Mouse (Mus musculus) embryonic facial prominence, embryonic 14.5 days (tissue): ENCODE results near the gene Cdca4. TPM values are rescaled to one million over a fixed set of nuclear protein-coding genes. Genes with fewer than 3 reads are reported as not detected.
"Not testable (repeated sequence)": the region's sequence is repeated elsewhere in the genome, so short reads cannot be mapped to it uniquely, and the experiment has no call there.

Source experiments
- ATAC-seq: fragments of 200-750 bp; cut with Nextera tagmentation; 2 replicates; pipeline ENCODE4 v1.8.0; 2017; ENCODE audit warnings: low read depth, moderate number of reproducible peaks, moderate TSS enrichment
- DNase-seq: peaks from one replicate; pipeline ENCODE4 v3.0.0-alpha.2; 2015; ENCODE audit warnings: low spot score
- H3K27ac ChIP-seq: fragments of 300-500 bp; sonication (generic); replicated peaks from 2 replicates; pipeline ENCODE4 v1.5.1; 2014; ENCODE audit warnings: low read depth, mild to moderate bottlenecking, low read length, moderate library complexity
- H3K27me3 ChIP-seq: fragments of 300-500 bp; sonication (generic); replicated peaks from 2 replicates; pipeline ENCODE4 v1.6.1; 2014; ENCODE audit warnings: low read length; ENCODE audit not compliant: control insufficient read depth, insufficient read depth
- H3K36me3 ChIP-seq: fragments of 300-500 bp; sonication (generic); 2 replicates; pipeline ENCODE4 v1.6.1; 2014; ENCODE audit warnings: low read length, mixed read lengths; ENCODE audit not compliant: control insufficient read depth, insufficient read depth
- H3K4me1 ChIP-seq: fragments of 300-500 bp; sonication (generic); 2 replicates; pipeline ENCODE4 v1.6.1; 2014; ENCODE audit warnings: antibody characterized with exemption, low read length; ENCODE audit not compliant: control insufficient read depth, insufficient read depth
- H3K4me2 ChIP-seq: fragments of 300-500 bp; sonication (generic); 2 replicates; pipeline ENCODE4 v1.6.1; 2014; ENCODE audit warnings: low read depth, mild to moderate bottlenecking, low read length, moderate library complexity, mixed read lengths
- H3K4me3 ChIP-seq: fragments of 300-500 bp; sonication (generic); 2 replicates; pipeline ENCODE4 v1.5.1; 2014; ENCODE audit warnings: low read depth, mild to moderate bottlenecking, low read length
- H3K9ac ChIP-seq: fragments of 300-500 bp; sonication (generic); 2 replicates; pipeline ENCODE4 v1.6.1; 2014; ENCODE audit warnings: low read depth, mild to moderate bottlenecking, low read length, moderate library complexity, mixed read lengths
- H3K9me3 ChIP-seq: fragments of 300-500 bp; sonication (generic); 2 replicates; pipeline ENCODE4 v1.6.1; 2016; ENCODE audit warnings: low read length; ENCODE audit not compliant: control insufficient read depth
- WGBS: fragments of 180-500 bp; shearing (Covaris S2); extraction: QIAGEN DNeasy Blood & Tissue Kit; methylation state at CpG from one replicate; pipeline ENCODE4 v1.1.7; 2014; 5-methylcytosine and 5-hydroxymethylcytosine counted together
- polyA plus RNA-seq: library from polyadenylated mRNA; unstranded; fragments of >200 nt; fragmentation: Nextera tagmentation; extraction: Ambion mirVana; gene quantifications from 2 replicates; pipeline ENCODE4 v1.2.1, GENCODE M21; 2014

Cdca4 gene
- polyA plus RNA-seq, 1 experiment from 2014 or later, result 86.2 TPM

GRCm38 (mm10) chr12:112822676-112823075 is 6.5 kb downstream of the Cdca4 start:
- Histone ChIP-seq H3K9ac (no peak overlapping the region), H3K4me1 (peaks cover 11% of the 10 kb centered on the region), H3K4me2 (no peak overlapping the region), H3K9me3 (no peaks in the 10 kb centered on the region), H3K36me3 (peaks cover 74% of the 10 kb centered on the region), H3K4me3 (no peak overlapping the region), H3K27ac (no peak overlapping the region), H3K27me3 (no peaks in the 10 kb centered on the region)
- peak; percentile 54 for DNase-seq
- 0 out of 2 replicates have a peak, but pooled peaks have one; percentile 23 for ATAC-seq
- 69% methylated on average over 2 of the region's 2 CpGs for WGBS

DNA sequence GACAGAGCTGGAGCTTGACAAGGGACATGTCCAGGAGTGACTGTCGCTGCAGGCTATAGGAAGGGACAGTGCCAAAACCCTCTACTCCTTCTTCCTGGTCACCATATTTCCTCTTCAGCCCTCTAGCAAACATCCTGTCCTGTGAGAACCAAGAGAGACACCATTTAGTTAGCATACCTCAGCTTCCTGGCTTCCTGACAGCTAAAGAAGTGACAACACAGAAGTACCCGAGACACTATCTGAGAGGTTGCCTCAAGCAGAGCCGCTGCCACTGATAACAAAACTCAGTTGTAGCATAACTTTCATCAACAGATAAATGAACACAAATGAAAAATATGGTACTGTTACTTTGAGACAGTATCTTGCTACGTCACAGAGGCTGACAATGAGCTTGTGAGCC is 7.2 kb downstream of the Cdca4 start:
- no peak overlapping the region for H3K9ac ChIP-seq
- 83% methylated on average over 4 of the region's 4 CpGs for WGBS
- ATAC-seq, result no peak
- no peaks in the 10 kb centered on the region for H3K9me3 ChIP-seq
- peaks cover 74% of the 10 kb centered on the region for H3K36me3 ChIP-seq
- no peak overlapping the region for H3K27ac ChIP-seq
- H3K4me2 ChIP-seq, result no peak overlapping the region
- H3K27me3 ChIP-seq, result no peaks in the 10 kb centered on the region
- DNase-seq, result no peak
- H3K4me1 ChIP-seq, result peaks cover 4% of the 10 kb centered on the region
- H3K4me3 ChIP-seq, result no peak overlapping the region

- Histone ChIP-seq H3K27ac (no peak overlapping the region), H3K36me3 (peaks cover 67% of the 10 kb centered on the region), H3K4me1 (peaks cover 2% of the 10 kb centered on the region; the same call in 1 of the 2 replicates), H3K9me3 (no peaks in the 10 kb centered on the region), H3K4me3 (no peak overlapping the region), H3K27me3 (no peaks in the 10 kb centered on the region), H3K9ac (0 out of 2 replicates have a peak overlapping the region, but pooled peaks have one; percentile 8), H3K4me2 (no peak overlapping the region)
- ATAC-seq (no peak), DNase-seq (no peak)
- 58% methylated on average over 1 of the region's 1 CpGs for WGBS
Observed at GRCm38 (mm10) chr12:112821216-112821615, 8.0 kb downstream of the Cdca4 start.

DNA sequence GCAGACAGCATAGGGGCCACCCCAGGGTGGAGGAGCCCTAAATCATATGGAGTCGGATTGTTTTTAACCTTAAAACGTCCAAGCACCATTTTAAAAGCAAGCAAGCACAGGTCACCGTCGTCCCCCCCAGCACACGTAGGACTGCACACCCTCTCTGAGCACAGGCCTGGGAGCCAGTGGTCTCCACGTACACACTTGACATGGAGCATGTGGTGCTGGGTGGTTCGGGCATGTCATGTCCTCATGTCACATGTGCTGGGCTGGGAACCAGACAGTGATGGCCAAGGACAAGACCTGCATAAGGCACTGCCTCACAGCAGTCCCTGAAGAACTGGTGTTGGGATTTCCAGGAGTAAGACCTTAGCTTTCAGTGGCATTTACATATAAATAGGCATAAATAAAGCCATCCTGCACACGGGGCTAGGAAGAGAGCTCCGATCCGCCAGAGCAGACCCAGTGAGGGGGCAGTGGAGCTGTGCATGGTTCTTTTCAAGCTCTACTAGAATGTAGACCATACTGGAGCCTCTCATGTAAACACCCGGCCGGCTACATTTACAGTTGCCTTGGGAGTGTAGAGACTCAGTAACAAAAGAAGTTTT is 8.7 kb downstream of the Cdca4 start:
- no peak overlapping the region for H3K27ac ChIP-seq
- no peak overlapping the region for H3K4me2 ChIP-seq
- DNase-seq (no peak), ATAC-seq (no peak)
- H3K36me3 ChIP-seq, result peaks cover 60% of the 10 kb centered on the region
- no peaks in the 10 kb centered on the region for H3K9me3 ChIP-seq
- no peak overlapping the region for H3K9ac ChIP-seq
- H3K27me3 ChIP-seq, result no peaks in the 10 kb centered on the region
- H3K4me3 ChIP-seq, result no peak overlapping the region
- peaks cover 2% of the 10 kb centered on the region; the same call in 1 of the 2 replicates for H3K4me1 ChIP-seq
- 87% methylated on average over 12 of the region's 12 CpGs for WGBS

DNA sequence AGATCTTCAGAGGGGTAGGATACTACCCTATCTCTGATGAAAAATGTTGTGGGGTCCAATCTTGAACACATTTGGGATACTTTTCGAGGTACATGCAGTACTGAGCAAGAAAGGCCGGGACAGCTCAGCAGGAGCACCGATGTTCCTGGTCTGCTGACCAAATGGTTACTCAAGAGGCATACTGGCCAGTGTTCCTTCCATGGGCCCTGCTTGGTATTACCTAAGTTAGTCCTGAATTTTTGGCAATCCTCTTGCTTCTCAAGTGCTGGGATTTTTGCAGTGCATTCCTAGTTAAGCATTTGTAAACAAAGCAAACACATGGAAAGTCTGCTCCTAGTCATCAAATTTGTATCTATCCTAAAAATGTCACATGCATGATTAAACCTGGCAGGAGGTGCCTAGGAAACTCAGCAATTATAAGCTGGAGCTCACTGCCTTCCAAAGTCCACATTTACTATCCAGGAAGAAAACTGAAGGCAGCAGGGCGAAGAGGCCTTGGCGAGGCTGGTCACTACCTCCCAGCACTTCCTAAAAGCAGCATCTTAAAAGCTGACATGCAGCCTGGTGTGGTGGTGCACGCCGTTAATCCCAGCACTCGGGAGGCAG is 10.1 kb downstream of the Cdca4 start:
- DNase-seq, result no peak
- no peak overlapping the region for H3K27ac ChIP-seq
- no peak overlapping the region for H3K4me2 ChIP-seq
- no peaks in the 10 kb centered on the region for H3K27me3 ChIP-seq
- H3K9me3 ChIP-seq, result no peaks in the 10 kb centered on the region
- H3K9ac ChIP-seq, result no peak overlapping the region
- no peak for ATAC-seq
- peaks cover 53% of the 10 kb centered on the region for H3K36me3 ChIP-seq
- WGBS, result 87% methylated on average over 8 of the region's 8 CpGs
- no peak overlapping the region for H3K4me3 ChIP-seq
- no peaks in the 10 kb centered on the region; the same call in 1 of the 2 replicates for H3K4me1 ChIP-seq

GRCm38 (mm10) chr12:112816866-112817265 is 12.4 kb downstream of the Cdca4 start:
- ATAC-seq, H3K4me1 ChIP-seq, H3K27ac ChIP-seq, H3K27me3 ChIP-seq, DNase-seq, H3K9ac ChIP-seq, H3K4me3 ChIP-seq, H3K9me3 ChIP-seq, H3K4me2 ChIP-seq: not testable (repeated sequence)
- WGBS, result 83% methylated on average over 7 of the region's 7 CpGs
- H3K36me3 ChIP-seq, result peaks cover 43% of the 10 kb centered on the region

DNA sequence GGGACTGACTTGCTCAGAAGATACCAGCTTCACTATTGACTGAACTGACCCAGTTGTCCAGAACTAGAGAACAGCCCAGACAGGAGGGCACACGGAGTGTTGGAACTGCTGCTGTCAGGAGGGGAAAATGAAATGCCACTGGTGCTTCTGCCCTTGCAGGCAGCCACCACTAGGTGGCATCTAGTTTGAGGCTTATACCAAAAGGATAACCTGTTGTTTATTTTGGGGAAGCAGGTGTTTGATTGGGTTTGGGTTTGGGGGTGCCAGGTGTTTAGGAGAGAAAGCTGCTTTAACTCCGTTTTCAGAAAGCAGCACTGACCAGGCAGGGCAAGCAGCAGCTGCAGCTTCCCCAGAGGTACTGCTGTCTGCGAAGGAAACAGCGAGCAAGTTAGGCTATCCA is 12.9 kb downstream of the Cdca4 start:
- no peaks in the 10 kb centered on the region for H3K4me1 ChIP-seq
- no peak overlapping the region for H3K4me2 ChIP-seq
- WGBS, result 51% methylated on average over 4 of the region's 4 CpGs
- no peak overlapping the region for H3K4me3 ChIP-seq
- H3K27ac ChIP-seq, result no peak overlapping the region
- no peak for ATAC-seq
- peaks cover 37% of the 10 kb centered on the region for H3K36me3 ChIP-seq
- H3K9me3 ChIP-seq, result no peaks in the 10 kb centered on the region
- H3K9ac ChIP-seq, result no peak overlapping the region
- H3K27me3 ChIP-seq, result no peaks in the 10 kb centered on the region
- peak; percentile 37 for DNase-seq

GRCm38 (mm10) chr12:112814682-112815470 is 14.3 kb downstream of the Cdca4 start:
- DNase-seq (no peak), ATAC-seq (peak; percentile 69)
- H3K9me3 ChIP-seq, result no peaks in the 10 kb centered on the region
- no peak overlapping the region; the same call in 1 of the 2 replicates for H3K27ac ChIP-seq
- H3K4me3 ChIP-seq, result no peak overlapping the region
- H3K4me1 ChIP-seq, result no peaks in the 10 kb centered on the region
- H3K27me3 ChIP-seq, result no peaks in the 10 kb centered on the region
- 63% methylated on average over 14 of the region's 14 CpGs for WGBS
- no peak overlapping the region for H3K9ac ChIP-seq
- H3K4me2 ChIP-seq, result no peak overlapping the region
- H3K36me3 ChIP-seq, result peaks cover 24% of the 10 kb centered on the region
